Mouse (Mus musculus): ENCODE data around the gene Miox.

GRCm38 (mm10) chr15:89341678-89342077 is 7.5 kb downstream of the Miox start:
- TF ChIP-seq CTCF (conservative IDR thresholded peaks at IDR 0.05; ENCODE audit: low read length): peak; percentile 22
- TF ChIP-seq POU5F1 (IDR thresholded peaks at IDR 0.05; ENCODE audit: borderline replicate concordance, low read length): no peak
- TF ChIP-seq NANOG (IDR thresholded peaks at IDR 0.05; ENCODE audit: borderline replicate concordance, low read length): no peak

Data from E14TG2a.4 (cell line).